Mouse (Mus musculus): ENCODE data around the gene En2. TPM values are rescaled to one million over a fixed set of nuclear protein-coding genes. Genes with fewer than 3 reads are reported as not detected.

The En2 gene
- total RNA-seq (2021): 0.24 TPM in 2 replicates
- long read RNA-seq: 0 reads

DNA sequence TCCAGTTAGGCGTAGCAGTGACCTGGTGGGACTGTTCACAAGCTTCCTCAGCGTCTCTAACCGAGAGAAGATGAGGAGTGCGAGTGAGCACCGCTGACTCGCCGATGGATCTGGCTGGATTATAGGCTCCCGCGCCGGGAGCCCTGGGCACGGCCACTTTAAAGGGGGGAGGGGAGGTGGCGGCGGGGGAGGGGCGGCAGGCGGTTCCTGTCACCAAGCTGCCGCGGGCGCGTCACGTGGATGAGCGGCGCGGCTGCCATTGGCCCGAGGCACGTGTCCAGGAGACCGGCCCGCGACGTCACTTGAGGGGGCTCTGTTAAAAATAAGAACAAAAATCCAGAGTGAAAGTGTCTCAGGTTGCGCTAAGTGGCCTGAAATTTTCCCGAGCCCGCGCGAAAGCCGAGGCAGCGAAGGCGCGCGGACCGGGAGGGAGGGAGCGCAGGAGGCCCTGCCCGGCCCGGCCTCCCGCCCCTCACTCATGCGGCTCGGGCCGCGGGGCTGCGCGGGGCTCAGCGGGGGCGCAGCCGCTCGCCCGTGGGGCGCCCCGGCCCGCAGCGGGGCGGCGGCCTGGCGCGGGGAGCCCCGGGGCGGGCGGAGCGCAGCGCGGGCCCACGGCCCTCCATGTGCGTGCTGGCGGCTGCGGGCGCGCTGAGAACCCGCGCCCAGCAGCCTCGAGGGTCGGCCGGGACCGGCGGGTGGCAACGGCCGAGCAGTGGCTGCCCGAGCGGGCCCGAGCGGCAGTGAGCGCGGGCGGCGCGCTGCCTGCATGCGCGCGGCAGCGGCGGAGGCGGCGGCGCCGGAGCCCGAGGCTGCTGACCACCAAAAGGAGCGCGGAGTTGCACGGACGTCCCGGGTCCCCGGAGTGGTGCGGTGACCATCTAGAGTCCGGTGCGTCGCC, at the start of gene En2:
Gene En2 (plus strand): TSS at position 337 of the 898 bp plus-strand sequence.
- peak; percentile 76 for DNase-seq

DNA sequence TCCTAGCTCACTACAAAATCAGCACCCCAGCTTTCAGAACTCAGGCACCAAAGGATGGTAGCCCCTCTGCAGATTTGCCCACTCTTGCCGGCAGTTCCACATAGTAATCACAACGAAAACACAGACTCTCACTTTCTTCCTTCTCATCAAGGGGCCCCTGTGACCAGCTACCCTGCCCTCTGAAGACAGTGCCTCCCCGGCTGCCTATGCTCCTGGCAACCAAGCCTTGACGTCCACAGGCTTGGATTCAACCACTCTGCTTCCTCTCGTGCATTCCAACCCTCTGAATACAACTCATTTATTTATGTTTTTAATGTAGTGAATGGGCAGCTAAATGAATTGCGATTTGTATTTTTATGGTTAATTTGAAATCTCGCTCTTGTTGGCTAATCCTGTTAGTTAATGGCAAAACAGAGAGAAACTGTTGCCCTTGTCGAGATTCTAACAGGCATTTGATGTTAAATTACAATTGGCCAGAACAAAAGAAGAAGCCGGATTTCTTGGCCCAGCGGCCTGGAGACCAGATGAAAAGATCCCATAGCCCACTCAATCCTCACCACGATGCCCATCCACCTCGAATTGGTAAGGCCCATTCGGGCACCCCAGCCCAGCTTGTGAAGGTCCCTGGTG, 48.1 kb upstream of the En2 start:
- no peak for DNase-seq

DNA sequence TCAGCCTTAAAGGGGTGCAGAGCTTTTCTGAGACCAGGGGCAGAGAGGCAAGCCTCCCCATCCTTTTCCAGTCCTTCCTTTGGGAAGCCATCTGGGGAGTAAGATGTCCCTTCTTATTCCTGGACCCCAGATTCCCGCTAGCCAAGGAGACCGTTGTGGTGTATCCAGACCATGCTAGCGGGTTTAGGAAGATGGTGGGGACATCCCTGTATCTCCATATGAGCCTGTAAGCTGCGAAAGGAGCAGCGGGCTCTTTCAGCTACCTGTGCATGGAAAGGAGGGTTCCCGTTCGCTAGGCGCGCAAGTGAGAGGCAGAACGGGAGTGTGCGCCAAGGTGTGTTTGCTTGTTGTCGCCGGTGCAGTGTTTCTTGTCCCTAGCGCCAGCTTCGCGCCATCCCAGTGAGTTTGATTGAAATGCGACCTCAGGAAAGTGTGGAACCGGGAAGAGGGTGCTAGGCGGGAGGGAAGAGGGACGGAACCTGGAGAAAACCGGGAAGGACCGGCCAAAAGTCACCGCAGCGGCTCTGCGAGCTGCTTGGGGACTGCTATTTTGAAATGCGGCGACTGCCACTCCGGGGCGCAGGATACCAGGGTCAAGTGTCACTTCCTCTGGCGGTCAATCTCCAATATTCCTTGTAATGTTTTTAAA, 47.5 kb upstream of the En2 start:
- no peak for DNase-seq

DNA sequence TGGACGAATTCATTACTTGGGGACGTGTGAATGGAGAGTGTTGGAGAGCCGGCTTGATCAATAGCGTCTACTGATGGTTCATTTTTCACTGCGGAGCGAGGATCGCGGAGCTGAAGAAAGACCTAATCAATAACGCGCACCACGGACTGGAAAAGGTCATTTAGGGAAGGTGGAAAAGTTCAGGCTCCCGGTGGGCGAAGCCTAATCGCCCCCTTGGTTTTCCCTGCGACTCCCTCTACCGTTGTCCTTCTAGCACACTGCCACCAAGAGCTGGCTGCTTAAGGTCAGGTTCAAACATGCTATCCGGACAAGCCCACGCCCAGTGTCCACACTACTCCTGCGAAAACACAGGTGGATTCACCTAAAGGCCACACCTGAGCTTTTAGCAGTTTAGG, 47.0 kb upstream of the En2 start:
- no peak for DNase-seq

DNA sequence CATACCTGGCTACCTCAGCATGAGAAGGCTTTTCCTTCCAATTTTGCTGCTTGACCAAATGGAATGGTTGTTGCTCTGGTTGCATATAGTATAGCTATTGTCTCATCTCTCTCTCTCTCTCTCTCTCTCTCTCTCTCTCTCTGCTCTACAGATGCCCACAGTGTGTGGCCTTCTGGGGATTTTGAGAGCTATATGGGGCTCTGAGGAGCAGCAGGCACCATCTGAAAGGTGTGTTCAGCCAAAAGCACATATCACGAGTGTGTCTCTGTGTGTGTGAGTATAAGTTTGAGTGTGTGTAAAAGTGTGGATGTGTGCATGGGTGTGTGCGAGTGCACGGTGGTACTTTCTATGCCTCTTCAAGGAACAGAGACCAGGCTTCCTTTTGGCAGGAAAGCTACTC, 45.9 kb upstream of the En2 start:
- no peak for DNase-seq

DNA sequence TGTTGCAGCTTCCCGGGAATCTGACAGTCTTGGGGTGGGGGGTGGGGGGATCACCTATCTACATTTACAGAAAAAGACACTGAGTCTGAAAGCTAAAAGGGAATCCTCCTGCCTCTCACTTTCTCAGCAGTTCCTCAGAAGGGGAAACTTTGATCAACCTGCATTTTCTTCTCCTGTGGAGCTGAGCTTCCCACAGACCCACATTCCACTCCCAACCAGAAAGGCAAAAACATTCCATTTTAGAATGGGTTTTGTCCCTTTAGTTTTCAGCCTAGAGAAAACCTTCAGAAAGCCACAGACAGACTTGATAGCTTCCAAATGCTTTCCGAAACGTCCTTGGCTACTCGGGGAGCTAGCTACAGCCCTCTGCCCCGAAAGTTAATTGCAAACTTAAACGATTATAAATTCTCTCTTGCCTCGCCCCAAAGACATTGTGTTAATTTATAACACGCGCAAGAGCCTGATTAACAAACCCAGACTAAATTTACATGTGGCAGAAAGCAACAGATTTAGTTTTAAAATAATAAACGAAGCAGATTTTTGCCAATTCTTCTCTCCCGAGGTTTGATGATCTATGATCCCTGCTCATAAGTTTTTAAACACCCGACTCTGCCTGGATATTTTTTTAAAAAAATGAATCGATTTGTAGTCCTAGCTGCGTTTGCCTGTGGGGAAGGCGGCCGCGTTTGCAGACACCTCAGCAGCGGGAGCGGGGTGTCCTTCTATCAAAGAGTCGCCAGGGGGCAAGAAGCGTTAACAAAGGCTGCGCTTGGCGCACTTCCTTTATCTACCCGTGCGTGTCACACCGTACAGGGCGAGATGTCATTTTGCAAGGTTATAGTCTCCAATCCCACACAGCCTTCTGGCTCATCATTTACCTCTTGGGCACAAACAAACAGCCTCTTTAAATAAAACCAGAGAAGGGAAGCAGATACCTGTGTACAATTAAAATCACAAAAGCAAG, 42.7 kb upstream of the En2 start:
- peak; percentile 64 for DNase-seq

DNA sequence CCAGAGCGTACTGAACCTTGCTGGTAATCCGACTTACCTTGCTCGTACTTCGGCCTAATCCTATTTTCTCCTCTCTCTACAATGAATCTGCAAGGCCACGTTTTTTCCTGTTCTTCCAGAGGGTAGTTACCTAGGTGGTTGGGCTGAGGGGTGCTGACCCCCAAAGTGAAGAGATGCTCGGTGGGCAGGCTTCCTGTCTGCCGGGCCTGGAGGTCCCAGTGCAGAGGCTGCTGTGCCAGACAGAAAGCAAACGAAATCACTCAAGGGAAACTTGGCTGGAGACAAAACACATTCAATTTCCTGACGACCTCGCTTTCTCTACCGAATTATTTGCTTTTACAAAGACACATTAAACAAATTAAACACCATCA, 42.1 kb upstream of the En2 start:
- no peak for DNase-seq

DNA sequence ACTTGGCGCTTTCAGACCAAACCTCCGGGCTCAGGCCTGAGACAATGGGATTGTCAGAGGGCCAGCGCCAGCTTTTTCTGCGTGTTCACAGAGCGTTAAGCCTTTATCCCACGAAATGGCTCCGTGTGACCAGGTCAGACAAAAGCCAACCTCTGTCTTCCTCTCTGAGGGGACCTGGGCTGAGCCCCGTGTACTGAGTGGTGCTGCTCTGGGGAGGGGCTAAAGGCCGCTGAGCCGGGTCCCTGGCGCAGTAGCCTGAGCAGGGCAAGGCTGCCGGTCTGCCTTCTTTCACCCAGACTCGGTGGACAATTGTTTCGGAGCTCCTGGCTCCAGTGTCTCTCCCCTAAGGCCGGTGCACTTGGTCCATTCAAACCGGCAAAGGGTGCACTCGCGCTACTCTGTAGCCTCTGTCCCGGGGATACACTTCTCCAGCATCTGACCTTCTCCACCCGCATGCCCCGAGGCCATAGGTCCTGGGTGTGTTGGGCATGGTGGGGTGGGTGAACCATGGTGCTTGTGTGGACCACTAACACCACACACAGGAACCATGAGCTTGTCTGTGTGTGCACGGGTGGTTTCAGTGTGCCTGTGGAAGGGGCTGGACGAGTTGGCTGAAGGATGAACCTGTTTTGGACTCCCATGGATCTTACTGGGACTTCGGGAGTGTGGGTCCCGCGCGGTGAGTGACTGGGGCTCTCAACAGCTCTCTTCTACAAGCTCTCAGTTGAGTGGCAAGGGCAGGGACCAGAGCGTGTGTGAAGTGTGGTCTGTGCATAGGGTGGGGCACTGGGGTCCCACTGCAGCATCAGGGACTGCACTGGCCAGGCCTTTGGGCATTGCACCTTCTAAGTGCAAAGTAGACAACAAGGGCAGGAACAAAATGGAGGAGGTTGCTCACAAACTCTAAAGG, 40.9 kb upstream of the En2 start:
- DNase-seq: no peak

DNA sequence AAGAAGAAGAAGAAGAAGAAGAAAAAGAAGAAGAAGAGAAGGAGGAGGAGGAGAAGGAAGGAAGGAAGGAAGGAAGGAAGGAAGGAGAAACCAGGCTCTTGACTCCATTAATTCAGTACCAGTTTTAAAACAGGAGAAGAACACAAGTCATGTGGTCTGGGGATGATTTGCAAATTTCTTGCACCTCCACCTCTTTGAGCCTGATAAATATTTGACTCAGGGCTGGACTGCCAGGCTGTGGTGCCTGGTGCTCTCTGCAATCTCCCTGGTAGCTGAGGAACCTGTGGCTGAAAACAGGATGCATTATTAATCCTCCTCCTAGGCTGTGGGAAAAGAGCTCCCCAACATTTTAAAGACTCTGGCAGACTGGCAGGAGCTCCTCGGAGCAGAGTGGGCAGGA, 36.6 kb upstream of the En2 start:
- no peak for DNase-seq

DNA sequence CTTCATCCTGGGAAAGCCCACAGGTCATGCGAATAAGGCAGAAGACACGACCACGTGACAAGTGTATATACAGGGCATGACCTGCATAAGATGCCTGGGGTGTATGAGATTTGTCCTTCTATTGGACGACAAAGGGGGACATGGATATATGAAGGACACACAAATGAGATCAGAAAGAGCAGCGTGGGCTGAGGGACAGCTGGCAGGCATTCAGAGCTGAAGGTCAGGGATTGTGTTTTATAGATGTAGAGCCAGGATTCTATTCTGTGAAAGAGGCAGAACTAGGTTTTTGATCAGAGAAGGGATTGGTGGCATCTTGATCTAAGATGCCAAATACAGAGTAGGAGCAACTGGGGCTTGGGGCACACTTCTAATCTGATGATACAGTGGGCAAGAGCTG, 33.3 kb upstream of the En2 start:
- DNase-seq: no peak

DNA sequence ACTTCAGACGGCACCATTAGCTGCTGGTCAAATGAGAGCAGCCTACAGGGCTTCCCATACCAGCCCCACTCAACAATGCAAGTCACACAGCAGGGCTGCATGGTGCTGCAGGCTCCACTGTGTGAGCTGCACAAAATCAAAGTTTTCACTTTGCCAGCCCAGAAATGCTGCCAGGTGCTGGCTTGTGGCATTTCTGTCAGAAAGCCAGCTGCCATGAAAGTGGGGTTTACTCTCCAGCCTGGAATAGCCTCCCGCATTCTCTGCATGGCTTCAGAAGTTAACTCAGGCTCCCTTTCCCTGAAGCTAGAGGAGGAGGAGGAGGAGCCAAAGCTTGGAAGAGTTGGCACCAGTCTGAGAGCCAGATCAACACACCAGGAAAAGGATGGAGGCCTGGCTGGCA, 29.1 kb upstream of the En2 start:
- no peak for DNase-seq

DNA sequence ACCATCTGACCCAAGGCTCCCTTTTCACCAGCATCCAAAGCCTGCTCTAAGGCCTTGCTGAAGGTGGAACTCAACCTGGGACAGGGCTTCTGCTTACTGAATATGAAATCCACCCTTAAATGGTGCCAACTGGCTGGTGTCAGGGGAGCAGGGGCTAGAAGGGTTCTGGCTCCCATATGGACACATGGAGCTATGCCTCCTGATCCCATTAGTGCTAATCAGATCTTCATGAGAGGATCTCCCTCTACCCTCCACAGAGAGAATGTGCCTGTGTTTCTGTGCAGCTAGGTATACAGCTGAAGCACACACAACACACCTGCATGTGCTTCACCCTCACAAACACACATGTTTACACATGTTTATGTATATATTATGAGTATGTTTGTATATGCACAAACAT, 20.9 kb upstream of the En2 start:
- no peak for DNase-seq

DNA sequence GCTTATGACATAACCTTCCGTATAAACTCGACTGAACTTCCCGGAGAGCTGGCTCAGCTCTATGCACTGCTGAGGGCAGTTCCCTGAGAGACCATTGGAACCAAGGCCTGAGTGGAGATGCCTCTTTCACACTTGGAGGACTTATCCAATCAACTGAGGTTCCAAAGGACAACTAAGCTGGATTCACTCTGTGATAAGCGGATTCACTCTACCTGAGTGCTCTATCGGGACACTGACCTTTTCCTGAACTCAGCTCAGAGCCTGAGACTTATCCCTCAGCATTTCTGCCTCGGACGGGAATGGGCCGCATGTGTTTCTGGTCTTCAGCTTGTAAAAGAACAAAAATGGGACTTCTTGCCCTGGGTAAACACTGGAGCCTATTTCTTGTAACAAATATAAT, 19.5 kb upstream of the En2 start:
- no peak for DNase-seq

DNA sequence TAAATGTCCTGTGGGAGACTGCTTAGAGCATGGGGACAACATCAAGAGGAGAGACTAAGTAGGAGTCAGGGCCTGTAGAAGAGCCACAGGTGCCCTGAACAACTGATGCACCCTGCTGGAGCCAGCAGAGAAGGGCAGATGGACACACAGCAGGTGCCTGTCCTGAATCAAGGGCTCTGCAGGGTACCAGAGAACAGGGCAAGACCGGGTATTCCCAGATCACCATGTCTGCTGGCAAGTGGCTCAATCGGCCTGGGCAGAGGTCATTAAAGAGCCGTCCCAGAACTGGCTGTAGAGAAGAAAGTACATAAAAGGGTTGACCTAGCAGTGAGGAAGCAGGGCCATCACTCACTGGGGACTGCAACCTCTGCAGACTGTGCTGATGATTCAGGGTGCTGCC, 17.0 kb upstream of the En2 start:
- DNase-seq: no peak

DNA sequence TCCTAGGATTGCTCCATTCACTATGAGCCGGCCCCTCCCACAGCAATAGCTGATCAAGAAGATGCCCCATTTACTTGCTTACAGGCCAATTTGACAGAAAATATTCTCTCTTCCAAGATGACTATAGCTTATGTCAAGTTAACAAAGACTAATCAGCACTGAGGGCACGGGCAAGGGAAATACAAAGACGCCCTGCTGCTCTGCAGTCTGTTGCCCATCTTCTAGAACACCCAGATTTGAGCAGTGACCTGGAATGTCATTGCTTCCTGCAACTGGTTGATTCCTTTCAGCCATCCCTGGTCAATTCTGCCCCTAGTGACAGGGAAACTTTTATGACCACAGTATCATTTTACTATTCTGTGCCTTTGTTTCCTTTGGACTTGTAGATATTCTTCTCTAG, 16.1 kb upstream of the En2 start:
- DNase-seq: no peak

DNA sequence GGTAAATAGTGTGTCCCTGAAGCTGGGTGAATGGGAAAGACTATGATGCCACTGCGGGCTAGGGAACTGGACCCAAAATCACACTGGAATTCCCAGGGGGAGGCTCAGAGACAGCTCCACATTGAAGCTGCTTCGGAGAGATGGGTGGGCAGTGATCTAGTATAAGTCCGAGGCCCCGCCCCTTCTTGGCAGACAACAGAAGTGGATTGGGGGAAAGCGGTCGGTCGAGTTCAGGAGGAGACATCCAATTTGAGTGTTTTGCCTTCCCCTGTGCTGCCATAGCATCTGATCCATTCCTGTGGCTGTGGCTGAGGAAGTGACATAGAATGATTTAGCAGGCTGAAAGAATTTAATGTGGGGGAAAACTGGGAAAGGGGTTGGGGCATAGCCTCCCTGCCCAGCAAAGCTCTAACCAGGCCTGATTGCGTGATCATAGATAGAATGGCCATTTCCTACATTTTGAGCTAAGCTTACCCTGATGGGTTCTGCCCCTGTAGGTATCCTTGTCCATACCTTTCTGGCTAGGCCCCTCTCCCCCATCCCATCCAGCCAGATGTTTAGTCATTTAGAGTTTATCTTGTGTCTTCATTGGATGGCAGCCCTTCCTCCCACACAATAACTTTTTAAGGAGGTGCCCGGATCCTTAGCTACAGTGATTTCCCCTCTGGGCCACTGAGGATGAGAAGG, 8.3 kb upstream of the En2 start:
- DNase-seq: no peak

DNA sequence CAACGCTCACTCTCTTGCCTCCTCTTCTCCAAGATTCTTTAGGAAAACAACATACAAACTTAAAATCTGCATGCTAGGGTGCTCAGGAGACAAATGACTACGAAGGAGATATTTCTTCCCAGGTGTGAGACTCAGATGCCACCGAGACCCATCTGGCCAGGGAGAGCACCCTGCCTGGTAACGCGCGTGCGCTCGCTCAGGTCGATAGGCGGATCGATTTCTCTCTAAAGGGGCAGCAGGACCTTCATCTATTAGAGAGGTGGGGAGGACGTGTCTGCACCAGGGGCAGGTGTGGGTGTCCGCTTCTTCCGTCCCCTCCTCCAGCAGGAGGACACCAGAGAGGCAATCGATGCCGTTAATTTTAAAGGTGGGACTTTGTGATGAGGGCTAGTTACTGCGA, 7.7 kb upstream of the En2 start:
- no peak for DNase-seq

DNA sequence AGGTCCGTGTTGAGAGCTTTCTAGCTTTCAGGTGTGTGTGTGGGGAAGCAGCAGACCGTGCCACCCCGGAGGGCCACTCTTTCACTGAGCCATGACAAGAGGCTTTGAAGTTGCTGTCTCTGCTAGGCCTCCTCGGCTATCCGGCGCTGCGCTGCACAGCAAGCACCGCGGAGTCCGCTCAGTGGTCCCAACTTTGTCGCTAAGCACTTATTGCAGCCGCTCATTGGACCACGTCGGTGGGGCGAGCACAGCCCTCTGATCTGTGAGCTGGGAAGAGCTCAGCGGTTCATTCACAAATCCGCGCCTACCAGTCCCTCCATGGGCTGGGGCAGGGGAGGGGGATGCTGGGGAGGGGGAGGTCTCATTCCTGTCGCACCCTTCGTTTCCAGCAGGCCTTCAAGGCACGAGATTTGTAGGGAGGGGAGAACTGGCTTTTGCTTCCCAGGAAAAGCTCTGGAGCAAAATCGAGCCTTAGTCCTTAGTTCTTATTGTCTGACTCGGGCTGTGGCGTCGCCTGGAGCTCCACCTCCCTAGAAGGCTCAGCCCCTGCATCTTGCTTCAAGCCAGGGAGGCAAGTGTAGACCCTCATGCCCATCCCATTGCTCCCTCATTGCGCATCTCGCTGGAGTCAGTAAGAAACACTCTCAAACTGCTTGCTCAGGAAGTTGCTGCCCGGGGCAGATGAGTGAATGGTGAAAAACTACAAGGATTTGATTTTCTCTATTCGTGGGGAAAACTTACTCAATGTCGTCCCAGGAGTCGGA, 7.0 kb upstream of the En2 start:
- DNase-seq: no peak

DNA sequence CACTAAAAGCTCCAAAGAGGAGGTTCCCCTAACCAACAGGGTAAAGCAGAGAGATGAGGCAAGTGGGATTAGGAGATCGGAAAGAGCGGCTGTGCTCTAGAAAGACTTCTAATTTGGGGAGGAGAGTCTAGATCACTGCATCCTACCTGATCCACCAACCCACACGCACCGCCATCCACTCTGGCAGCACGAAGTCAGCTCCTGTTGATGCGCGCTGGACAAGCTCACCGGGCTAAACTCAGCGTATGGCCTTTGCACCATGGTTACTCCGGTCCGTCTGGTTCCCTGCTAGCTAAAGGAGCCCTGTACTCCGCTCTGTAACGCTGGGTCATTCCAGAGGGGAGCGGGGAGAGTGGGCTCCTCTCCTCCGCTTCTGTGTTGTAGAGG, 6.4 kb upstream of the En2 start:
- DNase-seq: no peak

Data from adrenal gland, postnatal 25 days (tissue).